Mouse (Mus musculus): ENCODE measurements around the gene Atp6v0b. TPM values are rescaled to one million over a fixed set of nuclear protein-coding genes. Genes with fewer than 3 reads are reported as not detected.

The Atp6v0b gene
- total RNA-seq, 2 experiments from 2014 or later = 72.2 to 246 TPM

DNA sequence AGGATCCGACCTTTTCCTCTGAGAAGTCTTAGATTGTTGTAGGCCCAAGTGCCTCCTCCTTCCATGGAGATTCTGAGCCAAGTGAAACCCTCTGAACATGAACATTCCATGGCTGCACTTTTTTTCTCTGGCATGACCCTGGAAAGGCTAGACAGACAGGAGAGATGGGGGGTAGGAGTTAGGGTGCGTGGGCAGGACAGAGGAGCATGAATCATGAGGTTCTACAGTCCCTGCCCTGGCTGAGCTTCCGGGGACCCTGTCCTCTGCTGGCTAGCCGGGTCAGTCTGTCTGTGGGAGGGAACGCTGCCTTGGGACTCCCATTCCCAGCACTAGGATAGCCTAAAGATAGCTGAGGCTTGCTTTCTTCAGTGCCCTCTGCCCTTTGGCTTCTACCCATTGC lies 42.7 kb downstream of the Atp6v0b start:
- ATAC-seq (replicated peaks; ENCODE audit: low FRiP score, poor library complexity, severe bottlenecking) = no peak

DNA sequence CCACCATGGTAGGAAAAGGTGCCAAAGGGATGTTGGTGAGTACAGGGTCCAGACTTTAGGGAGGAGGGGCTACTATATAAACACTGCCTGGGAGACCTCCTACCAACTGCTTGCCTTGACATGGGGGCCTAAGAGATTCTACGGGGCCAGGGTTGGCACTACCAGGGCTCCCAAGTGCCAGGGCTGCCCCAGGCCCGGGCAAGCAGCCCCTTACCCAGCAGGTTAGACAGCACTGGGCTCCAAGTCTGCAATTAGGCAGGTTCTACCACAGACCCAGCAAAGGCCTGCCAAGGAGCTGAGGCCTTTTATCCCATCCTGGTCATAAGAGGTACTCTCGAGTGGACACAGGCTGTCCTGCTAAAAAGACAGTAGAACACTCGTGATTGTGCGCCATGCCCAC lies 44.0 kb downstream of the Atp6v0b start:
- ATAC-seq (replicated peaks; ENCODE audit: low FRiP score, poor library complexity, severe bottlenecking) = no peak

DNA sequence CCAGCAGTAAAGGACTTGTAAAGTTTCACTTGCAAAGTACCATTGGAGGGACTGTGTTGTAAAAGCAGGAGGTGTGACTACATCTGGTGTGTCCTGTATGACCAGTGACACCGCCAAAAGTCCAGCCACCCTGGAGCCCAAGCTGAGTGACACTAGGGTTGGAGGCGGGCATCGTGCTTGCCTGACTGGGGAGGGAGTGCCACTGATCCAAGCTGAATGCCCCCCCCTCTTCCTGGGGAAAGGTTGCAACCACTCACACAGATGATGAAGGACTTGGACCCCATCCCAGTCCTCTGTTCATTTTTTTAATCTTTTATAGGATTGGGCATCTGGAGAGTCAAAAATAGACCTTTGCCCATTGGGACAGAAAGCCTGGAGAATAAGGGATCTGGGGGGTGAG lies 45.6 kb downstream of the Atp6v0b start:
- no peak for ATAC-seq (replicated peaks; ENCODE audit: low FRiP score, poor library complexity, severe bottlenecking)

DNA sequence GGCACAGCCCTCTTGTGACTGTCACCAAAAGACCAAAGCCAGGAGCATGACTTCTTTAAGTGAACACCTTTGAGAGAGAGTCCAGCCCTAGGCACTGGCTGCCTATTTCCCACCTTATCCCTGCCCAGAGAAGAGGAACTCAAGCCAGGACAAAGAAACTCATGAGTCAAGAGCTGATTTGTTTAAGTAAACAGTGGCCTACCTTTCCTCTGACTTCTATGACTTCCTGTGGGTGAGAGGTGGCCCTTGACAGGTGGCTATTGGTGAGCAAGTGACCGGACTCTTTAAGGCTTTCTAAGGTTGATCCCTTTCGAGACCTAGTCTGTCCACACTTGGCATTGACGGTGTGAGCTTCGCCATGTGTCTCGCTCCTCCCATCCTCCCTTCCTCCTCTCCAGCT lies 46.3 kb downstream of the Atp6v0b start:
- ATAC-seq (replicated peaks; ENCODE audit: low FRiP score, poor library complexity, severe bottlenecking) = no peak

DNA sequence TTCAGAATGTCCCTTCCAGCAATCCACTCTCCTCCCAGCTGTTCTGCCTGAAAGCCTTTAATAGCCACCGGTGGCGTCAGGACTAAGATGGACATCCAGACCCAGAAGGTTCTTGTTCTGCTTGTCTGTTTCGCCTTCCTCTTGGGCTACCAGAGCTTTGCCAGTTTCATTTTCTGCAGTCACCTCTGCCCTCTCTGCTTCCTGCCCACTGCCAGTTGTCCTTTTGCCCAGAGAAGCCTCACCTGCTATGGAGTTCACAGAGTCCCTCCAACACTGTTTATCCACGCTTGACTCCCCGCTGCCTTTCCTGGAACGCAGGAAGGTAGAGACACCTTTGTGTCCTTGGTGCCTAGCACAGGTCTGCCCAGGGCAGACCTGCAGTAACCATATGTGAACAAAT lies 47.8 kb downstream of the Atp6v0b start:
- ATAC-seq (replicated peaks; ENCODE audit: low FRiP score, poor library complexity, severe bottlenecking) = no peak

DNA sequence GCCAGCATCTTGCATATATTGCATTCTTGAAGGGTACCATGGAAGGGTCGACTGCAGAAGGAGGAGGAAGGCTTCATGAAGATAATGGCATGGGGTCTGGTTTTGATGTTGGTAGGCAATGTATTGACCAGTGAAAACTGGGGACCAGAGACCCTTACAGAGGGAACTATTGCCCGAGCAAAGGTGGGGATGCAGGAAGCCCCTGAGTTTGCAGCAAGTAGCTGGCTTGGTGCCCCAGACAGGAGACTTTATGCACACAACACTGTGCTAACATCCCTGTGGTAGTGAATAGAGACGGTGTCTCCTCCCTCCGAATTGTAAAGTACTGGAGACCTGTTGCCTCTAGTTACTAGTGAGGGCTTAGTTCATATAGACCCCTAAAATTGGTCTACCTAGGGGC lies 49.9 kb downstream of the Atp6v0b start:
- no peak for ATAC-seq (replicated peaks; ENCODE audit: low FRiP score, poor library complexity, severe bottlenecking)

DNA sequence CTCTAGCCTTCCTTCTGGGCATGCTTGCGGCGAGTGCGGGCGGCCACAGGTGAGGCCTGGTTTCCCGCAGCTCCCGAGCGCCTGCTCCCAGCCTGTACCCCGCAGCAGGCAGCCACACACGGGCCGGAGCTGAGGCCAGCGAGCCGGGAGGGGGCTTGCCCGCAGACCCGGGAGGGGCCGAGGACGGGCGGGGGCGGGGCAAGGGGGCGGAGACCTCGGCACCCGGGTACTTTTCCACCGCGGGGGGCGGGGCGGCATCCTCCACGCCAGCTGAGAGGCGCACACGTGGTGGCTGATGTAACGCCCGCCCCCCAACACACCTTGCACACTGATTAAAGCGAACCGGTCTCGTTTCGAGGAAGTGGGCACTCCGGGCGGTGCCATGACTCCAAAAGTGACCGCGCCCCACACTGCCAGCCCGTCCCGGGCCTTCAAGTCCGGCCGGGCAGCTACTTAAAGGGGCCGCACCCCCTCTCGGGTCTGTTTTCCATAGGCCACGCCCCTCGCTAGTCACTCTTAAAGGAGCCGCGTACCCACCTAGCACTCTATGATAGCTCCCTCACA lies 50.8 kb downstream of the Atp6v0b start:
- ATAC-seq (replicated peaks; ENCODE audit: low FRiP score, poor library complexity, severe bottlenecking) = peak; percentile 55

DNA sequence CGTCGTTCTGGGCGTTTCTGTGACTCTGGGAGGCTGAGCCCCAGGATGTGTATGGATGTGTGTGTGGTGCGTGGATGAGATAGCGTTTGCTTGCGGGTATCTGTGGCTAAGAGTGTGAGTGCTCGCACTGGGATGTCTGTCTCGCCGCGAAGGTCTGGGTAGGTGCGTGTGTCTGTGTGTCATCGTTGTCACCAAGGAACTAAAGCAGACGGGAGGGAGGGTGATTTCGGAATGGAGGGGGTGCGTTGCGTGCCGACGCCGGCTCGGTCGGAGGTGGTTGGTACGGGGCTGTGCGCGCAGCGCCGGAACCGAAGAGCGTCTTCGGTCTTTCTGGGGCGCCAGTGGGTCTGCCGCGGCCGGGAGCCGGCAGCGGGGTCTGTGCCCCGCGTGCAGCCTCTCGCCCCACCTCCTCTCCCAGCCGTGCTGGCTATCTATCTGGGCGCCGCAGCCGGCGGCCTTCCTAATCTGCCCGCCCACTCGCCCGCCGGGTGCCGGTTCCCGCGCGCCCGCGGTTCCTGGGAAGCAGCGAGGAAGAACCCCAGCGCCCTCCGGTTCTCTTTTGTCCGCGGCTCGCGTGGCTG lies 51.5 kb downstream of the Atp6v0b start:
- ATAC-seq (replicated peaks; ENCODE audit: low FRiP score, poor library complexity, severe bottlenecking) = peak; percentile 38

DNA sequence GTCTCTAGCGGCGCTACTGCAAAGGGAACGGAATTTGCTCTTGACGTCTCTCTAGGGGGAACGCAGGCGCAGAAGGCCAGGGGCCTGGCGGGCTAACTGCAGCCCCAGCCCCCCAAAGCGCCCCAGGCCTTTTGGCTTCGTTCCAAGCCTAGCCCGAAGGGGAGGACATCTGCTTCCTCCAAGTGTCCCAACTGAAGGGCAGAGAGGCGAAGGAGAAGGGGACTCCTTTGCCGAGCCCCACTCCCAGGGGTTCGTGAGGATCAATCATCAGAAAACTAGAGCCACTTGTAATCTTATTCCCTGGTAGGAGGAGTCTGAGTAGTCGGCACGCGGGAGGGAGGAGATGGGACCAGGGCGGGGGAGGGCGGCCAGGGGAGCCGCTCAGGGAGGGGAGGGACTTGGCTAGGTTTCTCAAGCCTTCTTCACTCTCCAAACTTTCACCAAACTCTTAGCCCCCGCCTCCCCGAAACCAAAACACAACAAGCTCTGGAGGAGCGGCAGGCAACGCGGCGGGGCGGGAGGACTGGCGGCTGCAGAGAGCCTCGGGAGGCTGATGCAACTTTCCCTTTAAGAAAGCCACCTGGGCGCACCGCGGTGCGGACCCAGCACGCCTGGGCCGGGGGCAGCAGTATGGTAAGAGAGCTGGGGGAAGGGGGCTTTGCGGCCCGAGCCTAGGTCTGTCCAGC lies 52.1 kb downstream of the Atp6v0b start:
- ATAC-seq (replicated peaks; ENCODE audit: low FRiP score, poor library complexity, severe bottlenecking) = peak; percentile 56

DNA sequence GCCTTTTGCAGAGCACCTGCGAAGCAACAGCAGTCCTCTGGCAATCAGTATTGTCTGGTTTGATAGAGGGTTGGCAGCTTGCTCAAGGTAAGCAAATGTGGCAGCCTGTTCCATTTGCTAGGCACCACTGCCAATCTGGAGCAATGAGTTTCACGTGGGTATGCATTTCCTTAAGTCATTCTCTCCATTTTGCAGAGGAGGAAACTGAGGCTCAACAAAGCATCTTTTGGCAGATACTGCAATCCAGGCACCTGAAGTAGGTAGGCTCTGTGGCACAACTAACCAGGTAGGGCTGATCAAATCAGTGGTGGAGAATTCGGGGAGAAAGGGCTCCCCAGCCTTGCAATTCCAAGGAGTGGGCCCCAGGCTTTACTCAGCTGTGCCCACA lies 52.7 kb downstream of the Atp6v0b start, which contains the start of gene Slc6a9:
Gene Slc6a9 (plus strand): TSS at position 50 of the 388 bp plus-strand sequence.
- ATAC-seq (replicated peaks; ENCODE audit: low FRiP score, poor library complexity, severe bottlenecking) = no peak

Other genes starting within 250 kb of the Atp6v0b start
- 5.6 and 9.8 TPM in 2 replicates for gene Dmap1, start 205.1 kb downstream of the Atp6v0b start, total RNA-seq (2015; ENCODE audit: low replicate concordance)
- 6.7 and 17.0 TPM in 2 replicates for gene Dmap1, start 205.1 kb downstream of the Atp6v0b start, total RNA-seq (2017; ENCODE audit: low replicate concordance)
- not detected in 2 replicates for gene Gm12845, start 162.9 kb downstream of the Atp6v0b start, total RNA-seq (2015; ENCODE audit: low replicate concordance)
- gene Gm12845, start 162.9 kb downstream of the Atp6v0b start, total RNA-seq (2017; ENCODE audit: low replicate concordance) = not detected in 2 replicates
- gene Klf17, start 121.7 kb downstream of the Atp6v0b start, total RNA-seq (2015; ENCODE audit: low replicate concordance) = not detected in 2 replicates
- 0.51 TPM in 1 of 2 replicates, not detected in the other for gene Klf17, start 121.7 kb downstream of the Atp6v0b start, total RNA-seq (2017; ENCODE audit: low replicate concordance)
- gene Slc6a9, start 52.8 kb downstream of the Atp6v0b start, total RNA-seq (2015; ENCODE audit: low replicate concordance) = 161 and 176 TPM in 2 replicates
- gene Slc6a9, start 52.8 kb downstream of the Atp6v0b start, total RNA-seq (2017; ENCODE audit: low replicate concordance) = 245 and 274 TPM in 2 replicates
- not detected in 2 replicates for gene Ccdc24, start 14.8 kb downstream of the Atp6v0b start, total RNA-seq (2015; ENCODE audit: low replicate concordance)
- gene Ccdc24, start 14.8 kb downstream of the Atp6v0b start, total RNA-seq (2017; ENCODE audit: low replicate concordance) = 0.43 and 5.3 TPM in 2 replicates
- gene B4galt2, start 3.8 kb downstream of the Atp6v0b start, total RNA-seq (2015; ENCODE audit: low replicate concordance) = 0.19 TPM in 1 of 2 replicates, not detected in the other
- 0.14 TPM in 1 of 2 replicates, not detected in the other for gene B4galt2, start 3.8 kb downstream of the Atp6v0b start, total RNA-seq (2017; ENCODE audit: low replicate concordance)
- gene Dph2, start 4.7 kb upstream of the Atp6v0b start, total RNA-seq (2015; ENCODE audit: low replicate concordance) = 0.96 and 2.9 TPM in 2 replicates
- 0.51 and 1.5 TPM in 2 replicates for gene Dph2, start 4.7 kb upstream of the Atp6v0b start, total RNA-seq (2017; ENCODE audit: low replicate concordance)
- gene Ipo13, start 27.7 kb upstream of the Atp6v0b start, total RNA-seq (2015; ENCODE audit: low replicate concordance) = 8.5 and 14.2 TPM in 2 replicates
- 3.2 and 4.0 TPM in 2 replicates for gene Ipo13, start 27.7 kb upstream of the Atp6v0b start, total RNA-seq (2017; ENCODE audit: low replicate concordance)
- 9.6 TPM in 1 of 2 replicates, not detected in the other for gene Artn, start 42.4 kb upstream of the Atp6v0b start, total RNA-seq (2015; ENCODE audit: low replicate concordance)
- 0.85 and 1.3 TPM in 2 replicates for gene Artn, start 42.4 kb upstream of the Atp6v0b start, total RNA-seq (2017; ENCODE audit: low replicate concordance)
- 0.42 and 7.9 TPM in 2 replicates for gene St3gal3, start 247.6 kb upstream of the Atp6v0b start, total RNA-seq (2015; ENCODE audit: low replicate concordance)
- 2.2 and 2.6 TPM in 2 replicates for gene St3gal3, start 247.6 kb upstream of the Atp6v0b start, total RNA-seq (2017; ENCODE audit: low replicate concordance)